Mouse (Mus musculus) layer of hippocampus, postnatal 25 days (tissue): ENCODE results near the gene Eya2. TPM values are rescaled to one million over a fixed set of nuclear protein-coding genes. Genes with fewer than 3 reads are reported as not detected.

Source experiments
- DNase-seq, 2 experiments: peaks; one replicate each; pipeline ENCODE4 v3.0.0; 2022; ENCODE audit warnings: mixed read lengths in 2 of 2, low spot score in 1 of 2; ENCODE audit errors: extremely low spot score in 1 of 2
- total RNA-seq, 2 experiments: library from RNA; stranded (reverse); gene quantifications; 2 replicates each; pipeline ENCODE4 v1.2.3; 2021

Eya2 gene
- total RNA-seq, 2 experiments from 2014 or later = 3.8 to 4.8 TPM

DNA sequence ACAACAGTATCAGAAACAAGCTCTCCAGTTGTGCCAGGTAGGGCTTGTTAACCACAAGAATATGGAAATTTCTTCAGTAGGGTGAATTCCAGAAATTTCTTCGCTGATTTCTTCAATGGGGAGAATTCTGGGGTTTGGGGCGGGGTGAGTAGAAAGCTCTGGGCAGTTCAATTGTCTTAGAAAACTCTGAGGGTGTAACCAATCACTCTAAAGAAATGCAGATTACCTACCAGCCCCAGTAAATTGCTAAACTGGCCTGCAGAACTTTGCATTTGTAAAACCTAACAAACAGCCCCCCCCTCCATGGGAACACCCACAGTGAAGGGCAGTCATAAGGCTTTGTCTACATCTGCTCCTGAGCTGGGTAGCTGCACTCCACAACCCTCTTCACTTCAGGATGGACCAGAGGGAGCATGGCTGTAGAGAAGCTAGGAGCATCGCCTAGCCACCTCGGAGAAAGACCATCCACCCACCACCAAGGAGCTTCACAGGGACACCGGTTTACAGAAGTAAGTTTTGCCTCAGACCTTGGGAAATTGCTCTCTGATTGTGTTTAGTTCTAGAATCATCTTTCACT, 215.2 kb downstream of the Eya2 start:
- no peak for DNase-seq

DNA sequence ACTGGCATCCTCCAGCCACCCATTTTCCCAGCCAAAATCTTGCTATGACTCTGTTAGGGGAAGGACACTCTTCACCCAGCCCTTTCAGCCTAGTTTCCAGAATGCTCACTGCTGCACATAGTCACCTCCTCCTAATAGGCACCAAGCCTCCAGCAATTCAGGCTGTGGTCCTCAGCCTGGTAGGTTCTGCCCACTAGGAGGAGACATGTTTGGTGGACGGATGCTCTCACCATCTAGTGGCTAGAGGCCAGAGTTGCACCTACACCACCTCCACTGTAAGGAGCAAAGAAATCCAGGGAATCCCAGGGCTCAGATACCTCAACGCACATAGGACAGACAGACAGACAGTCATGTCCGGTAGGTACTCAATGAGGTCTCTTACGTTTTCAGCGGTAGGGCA, 216.7 kb downstream of the Eya2 start:
- DNase-seq = peak in 1 of 2 experiments; percentile 58

DNA sequence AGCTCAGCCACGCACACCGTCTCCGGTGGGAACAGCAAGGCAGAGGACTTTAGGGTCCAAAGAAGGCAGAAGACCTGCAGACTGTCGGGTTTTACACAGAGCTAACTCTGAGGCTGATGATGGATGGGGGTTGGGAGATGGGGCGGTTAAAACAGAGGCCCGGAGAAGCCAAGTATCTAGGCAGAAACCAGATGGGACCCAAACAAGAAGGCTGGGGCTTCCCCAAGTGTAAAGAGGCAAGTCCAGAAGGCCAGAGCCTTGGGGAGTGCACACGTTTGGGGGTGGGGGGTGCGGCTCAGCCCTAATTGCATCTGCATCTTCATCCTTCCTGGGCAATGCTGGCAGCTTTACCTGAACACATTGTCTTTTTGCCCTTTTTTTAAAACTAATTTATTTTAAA, 218.1 kb downstream of the Eya2 start:
- no peak for DNase-seq

DNA sequence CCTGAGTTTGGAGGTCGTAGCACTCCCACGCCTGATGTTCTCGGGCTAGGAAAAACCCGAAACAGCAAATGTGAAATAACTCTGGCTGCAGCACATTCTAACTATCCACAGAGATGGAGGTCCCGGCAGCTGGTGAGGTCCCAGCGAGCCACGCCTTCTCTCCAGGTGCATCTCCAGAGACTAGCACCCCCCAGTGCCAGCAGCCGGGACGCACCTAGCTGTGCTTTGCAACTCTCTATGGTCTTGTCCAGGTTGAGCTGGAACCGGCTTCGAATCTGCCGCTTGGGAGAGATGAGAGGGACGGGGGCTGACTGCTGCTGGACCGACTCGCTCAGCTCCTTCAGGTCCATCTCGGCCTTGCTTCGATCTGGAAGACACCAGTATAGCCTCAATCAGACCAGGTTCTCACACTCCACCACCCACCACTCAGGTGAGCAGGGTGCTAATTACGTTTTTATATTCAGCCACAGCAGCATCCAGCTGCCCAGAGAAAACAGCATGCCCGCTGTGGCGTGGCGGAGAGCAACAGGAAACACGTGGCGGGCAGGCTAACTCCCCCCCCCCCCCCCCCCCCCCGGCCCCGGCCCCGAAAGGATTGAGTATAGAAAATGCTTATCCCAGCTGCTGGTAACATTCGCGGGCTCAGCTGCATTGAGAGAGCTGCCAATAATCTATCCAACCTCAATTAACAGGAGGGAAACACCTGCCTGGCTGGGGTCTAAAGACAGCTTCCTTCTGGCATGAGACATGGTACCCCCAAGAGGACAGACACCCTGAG, 220.5 kb downstream of the Eya2 start:
- DNase-seq = no peak

DNA sequence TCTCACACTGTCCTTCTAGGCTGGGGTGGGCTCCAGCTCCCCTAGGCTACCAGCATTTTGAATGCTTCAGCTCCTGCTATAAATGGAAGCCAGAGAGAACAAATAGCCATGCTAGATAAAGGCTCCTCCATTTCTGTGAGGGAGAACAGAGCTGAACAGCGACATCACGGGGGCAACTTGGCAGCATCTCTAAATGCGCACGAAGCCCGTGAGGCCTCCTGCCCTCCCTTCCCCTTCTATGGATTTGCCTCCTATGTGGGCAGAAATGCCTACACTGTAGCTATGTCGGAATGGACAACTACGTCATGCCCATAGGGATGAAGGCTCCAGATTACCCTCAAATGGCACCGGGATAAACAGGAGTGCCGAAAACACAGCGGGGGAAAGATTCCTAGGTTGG, 222.6 kb downstream of the Eya2 start:
- no peak for DNase-seq

DNA sequence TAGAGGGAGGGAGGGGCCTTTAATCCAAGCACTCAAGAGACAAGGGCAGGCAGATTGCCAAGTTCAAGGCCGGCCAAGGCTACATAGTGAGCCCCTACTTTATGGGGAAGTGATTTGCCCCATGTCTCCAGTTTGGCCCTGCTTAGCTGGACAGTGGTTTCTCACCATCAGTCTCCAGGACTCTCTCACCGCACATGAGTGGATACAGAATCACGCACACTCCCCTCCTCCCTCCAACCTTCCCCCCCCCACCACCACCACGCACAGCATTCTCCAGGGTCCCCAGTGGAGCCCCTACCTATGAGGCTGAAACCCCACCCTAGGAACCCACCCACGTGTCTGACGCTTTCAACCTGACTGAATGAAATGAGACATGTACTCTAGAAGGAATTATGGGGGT, 223.7 kb downstream of the Eya2 start:
- DNase-seq = no peak

DNA sequence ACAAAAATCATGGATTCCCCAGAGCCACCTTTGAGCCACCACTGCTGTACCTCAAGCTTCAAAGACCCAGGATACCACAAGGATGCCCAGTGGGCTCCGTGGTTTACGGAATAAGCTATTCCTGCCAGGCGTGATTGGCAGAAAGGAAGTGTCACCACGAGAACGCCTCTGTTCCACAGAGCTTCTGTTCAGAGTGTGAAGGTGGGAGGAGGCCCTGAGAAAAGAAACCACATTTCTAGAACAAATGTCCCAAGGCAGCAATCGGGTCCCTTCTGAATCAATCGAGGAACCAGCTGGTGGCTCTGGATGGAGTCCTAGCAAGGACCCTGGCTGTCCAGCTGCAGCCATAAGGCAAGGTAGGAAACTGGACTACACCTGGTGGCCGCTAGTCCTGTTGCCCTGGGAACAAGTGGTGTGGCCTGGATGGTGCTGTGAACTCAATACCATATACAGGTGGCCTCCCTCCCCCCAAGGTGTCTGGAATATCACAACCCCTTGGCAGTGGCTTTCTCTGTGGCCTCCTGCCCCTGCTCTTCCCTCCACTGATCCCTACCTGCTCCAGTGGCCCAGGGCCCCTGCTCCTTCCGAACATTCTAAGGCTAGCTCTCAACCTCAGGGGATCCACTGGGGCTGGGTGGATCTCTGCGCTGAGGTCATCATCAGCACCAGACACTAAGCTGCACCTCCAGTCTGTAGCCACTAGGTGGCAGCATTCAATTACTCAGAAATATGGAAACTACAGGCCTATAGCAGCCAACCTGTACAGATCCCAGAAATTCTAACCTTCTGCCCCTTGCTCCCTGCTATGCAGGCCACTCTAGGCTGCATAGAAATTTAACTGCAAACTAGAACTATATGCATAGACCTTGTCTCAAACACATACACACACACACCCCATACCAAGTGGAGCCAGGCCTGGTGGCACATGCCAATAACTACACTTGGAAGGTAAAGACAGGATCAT, 224.4 kb downstream of the Eya2 start:
- peak in 1 of 2 experiments; percentile 53 for DNase-seq

DNA sequence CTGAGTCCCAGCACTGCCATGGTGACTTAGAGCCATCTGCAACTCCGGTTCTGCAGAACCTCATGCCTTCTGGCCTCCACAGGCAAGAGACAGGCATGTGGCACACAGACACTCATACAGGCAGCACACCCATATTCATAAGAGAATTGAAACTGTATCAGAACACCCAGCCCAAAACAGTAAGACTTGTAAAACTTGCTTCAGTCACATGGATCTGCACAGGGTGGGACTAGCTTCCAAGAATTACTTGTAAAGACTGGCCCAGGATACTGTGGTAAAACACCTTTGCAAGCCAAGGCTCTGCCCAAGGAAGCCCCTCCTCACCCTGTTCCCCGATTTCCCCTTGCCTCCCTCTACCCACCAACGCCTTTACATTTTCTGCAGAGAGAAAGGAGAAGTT, 225.2 kb downstream of the Eya2 start:
- no peak for DNase-seq

DNA sequence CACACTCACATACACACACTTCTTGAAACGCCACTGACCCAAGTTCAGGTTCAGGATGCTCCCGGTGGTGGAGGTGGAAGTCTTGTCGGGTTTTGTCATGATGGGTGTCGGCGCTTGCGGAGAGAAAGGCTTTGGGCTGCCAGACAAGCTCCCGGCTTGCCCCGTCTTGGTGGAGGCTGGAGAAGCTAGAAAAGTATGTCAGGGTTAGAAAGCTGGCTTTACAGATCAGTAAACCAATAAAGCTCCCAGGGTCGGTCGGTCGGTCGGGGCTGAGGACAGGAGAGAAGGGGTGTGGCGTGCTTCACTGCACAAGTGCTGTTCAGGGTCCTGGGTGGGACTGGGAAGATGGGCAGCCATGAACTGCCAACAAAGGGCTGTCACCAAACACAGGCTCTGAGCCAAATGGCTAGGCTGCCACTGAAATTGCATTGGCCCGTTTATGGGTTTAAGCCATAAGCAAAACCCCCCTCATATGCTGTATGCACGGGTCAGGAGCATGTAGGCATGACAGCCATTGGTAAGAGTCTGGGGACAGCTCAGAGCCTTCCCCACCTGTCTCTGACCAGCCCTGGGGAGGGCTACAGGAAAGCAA, 225.8 kb downstream of the Eya2 start:
- DNase-seq = no peak

Other genes starting within 250 kb of the Eya2 start
- under 1 TPM; 0.39 to 0.40 TPM for gene Zfp663, start 226.3 kb upstream of the Eya2 start, total RNA-seq
- gene Zfp334, start 206.8 kb upstream of the Eya2 start, total RNA-seq = 10 to 100 TPM; 13.8 to 14.6 TPM
- not detected for gene Ocstamp, start 194.6 kb upstream of the Eya2 start, total RNA-seq
- 1 to 10 TPM; 8.8 to 9.9 TPM for gene Slc13a3, start 121.8 kb upstream of the Eya2 start, total RNA-seq
- 10 to 100 TPM; 18.3 to 19.6 TPM for gene Trp53rka, start 101.7 kb upstream of the Eya2 start, total RNA-seq
- 1 to 10 TPM; 1.2 to 1.4 TPM for gene Slc2a10, start 91.2 kb upstream of the Eya2 start, total RNA-seq